Mouse (Mus musculus) MEL (cell line): ENCODE results near the gene Gm13199. TPM values are rescaled to one million over a fixed set of nuclear protein-coding genes. Genes with fewer than 3 reads are reported as not detected.

Experiments used
- DNase-seq: peaks from one replicate; pipeline ENCODE4 v3.0.0; 2011; ENCODE audit warnings: low read depth, low spot score
- H3K27ac ChIP-seq: 2 replicates; pipeline ENCODE4 v1.5.1; 2012; ENCODE audit warnings: low read depth, mild to moderate bottlenecking, control low read depth, low read length, moderate library complexity; ENCODE audit not compliant: control insufficient read depth
- H3K27me3 ChIP-seq, 2 experiments: fragments of 150-350 bp in 1 of 2; sonication (generic) in 1 of 2; 2 replicates each; pipeline ENCODE4 v1.6.1; 2012; ENCODE audit warnings: low read length in 2 of 2, mild to moderate bottlenecking in 2 of 2, improper control_type of control experiment in 1 of 2, moderate library complexity in 1 of 2; ENCODE audit not compliant: insufficient read depth in 2 of 2, control insufficient read depth in 1 of 2
- H3K36me3 ChIP-seq, 2 experiments: 2 replicates each; pipeline ENCODE4 v1.6.1; 2012 to 2014; ENCODE audit warnings: low read length in 2 of 2, improper control_type of control experiment in 1 of 2, inconsistent platforms in 1 of 2, mild to moderate bottlenecking in 1 of 2; ENCODE audit not compliant: insufficient read depth in 2 of 2, control insufficient read depth in 1 of 2
- H3K4me1 ChIP-seq, 2 experiments: fragments of 150-350 bp in 1 of 2; sonication (generic) in 1 of 2; 2 replicates each; pipeline ENCODE4 v1.6.1; 2012; ENCODE audit warnings: low read length in 2 of 2, improper control_type of control experiment in 1 of 2, mild to moderate bottlenecking in 1 of 2; ENCODE audit not compliant: insufficient read depth in 2 of 2, control insufficient read depth in 1 of 2
- H3K4me3 ChIP-seq, 2 experiments: fragments of 150-350 bp in 1 of 2; sonication (generic) in 1 of 2; 2 replicates each; pipeline ENCODE4 v1.5.1; 2012; ENCODE audit warnings: low read depth in 2 of 2, low read length in 2 of 2, mild to moderate bottlenecking in 2 of 2, moderate library complexity in 2 of 2, control low read depth in 1 of 2, improper control_type of control experiment in 1 of 2; ENCODE audit not compliant: control insufficient read depth in 1 of 2, insufficient read depth in 1 of 2
- H3K79me2 ChIP-seq: 2 replicates; pipeline ENCODE4 v1.6.1; 2012; ENCODE audit warnings: mild to moderate bottlenecking, low read length, moderate library complexity; ENCODE audit not compliant: control insufficient read depth, poor library complexity, insufficient read depth
- H3K9ac ChIP-seq: 2 replicates; pipeline ENCODE4 v1.6.1; 2012; ENCODE audit warnings: low read depth, mild to moderate bottlenecking, control low read depth, low read length, moderate library complexity; ENCODE audit not compliant: control insufficient read depth, poor library complexity, severe bottlenecking
- H3K9me3 ChIP-seq: fragments of 150-350 bp; sonication (generic); replicated peaks from 2 replicates; pipeline ENCODE4 v1.6.1; 2012; ENCODE audit warnings: mild to moderate bottlenecking, low read length, improper control_type of control experiment, moderate library complexity; ENCODE audit not compliant: insufficient read depth
- BHLHE40 ChIP-seq: IDR thresholded peaks from 2 replicates; pipeline ENCODE4 v1.6.1; 2012; ENCODE audit warnings: low read depth, mild to moderate bottlenecking, inconsistent platforms, low read length, improper control_type of control experiment, borderline replicate concordance
- CHD1 ChIP-seq: IDR thresholded peaks from 2 replicates; pipeline ENCODE4 v1.6.1; 2012; ENCODE audit warnings: low read depth, mild to moderate bottlenecking, inconsistent platforms, low read length, improper control_type of control experiment
- ELF1 ChIP-seq: IDR thresholded peaks from 2 replicates; pipeline ENCODE4 v1.6.1; 2014; ENCODE audit warnings: low read depth, mild to moderate bottlenecking, inconsistent platforms, low read length, improper control_type of control experiment, moderate library complexity
- GATA1 ChIP-seq: IDR thresholded peaks from 2 replicates; pipeline ENCODE4 v1.6.1; 2011; ENCODE audit warnings: low read depth, low read length, improper control_type of control experiment
- KAT2A ChIP-seq: conservative IDR thresholded peaks from 2 replicates; pipeline ENCODE4 v1.6.1; 2012; ENCODE audit warnings: low read depth, low read length, improper control_type of control experiment, inconsistent platforms
- MEF2A ChIP-seq: IDR thresholded peaks from 2 replicates; pipeline ENCODE4 v1.6.1; 2014; ENCODE audit warnings: low read depth, mild to moderate bottlenecking, inconsistent platforms, low read length, improper control_type of control experiment; ENCODE audit not compliant: poor library complexity, insufficient replicate concordance, severe bottlenecking; ENCODE audit errors: extremely low read depth
- MXI1 ChIP-seq: IDR thresholded peaks from 2 replicates; pipeline ENCODE4 v1.6.1; 2011; ENCODE audit warnings: mild to moderate bottlenecking, low read depth, low read length, improper control_type of control experiment
- MYB ChIP-seq: IDR thresholded peaks from 2 replicates; pipeline ENCODE4 v1.6.1; 2011; ENCODE audit warnings: mild to moderate bottlenecking, low read depth, low read length, improper control_type of control experiment
- MYC ChIP-seq: IDR thresholded peaks from 2 replicates; pipeline ENCODE4 v1.6.1; 2011; ENCODE audit warnings: low read depth, mild to moderate bottlenecking, low read length, improper control_type of control experiment, moderate library complexity
- NELFE ChIP-seq: IDR thresholded peaks from 2 replicates; pipeline ENCODE4 v1.6.1; 2011; ENCODE audit warnings: low read depth, low read length, improper control_type of control experiment
- POLR2A ChIP-seq, 2 experiments: IDR thresholded peaks; 2 replicates each; pipeline ENCODE4 v1.6.1; 2011 to 2012; ENCODE audit warnings: low read length in 2 of 2, mild to moderate bottlenecking in 2 of 2, control low read depth in 1 of 2, improper control_type of control experiment in 1 of 2, low read depth in 1 of 2, moderate library complexity in 1 of 2; ENCODE audit not compliant: control insufficient read depth in 1 of 2, insufficient read depth in 1 of 2, poor library complexity in 1 of 2
- POLR2AphosphoS2 ChIP-seq: IDR thresholded peaks from 2 replicates; pipeline ENCODE4 v1.6.1; 2011; ENCODE audit warnings: low read length, improper control_type of control experiment
- RAD21 ChIP-seq: IDR thresholded peaks from 2 replicates; pipeline ENCODE4 v1.6.1; 2011; ENCODE audit warnings: mild to moderate bottlenecking, low read depth, low read length, improper control_type of control experiment
- RCOR1 ChIP-seq: IDR thresholded peaks from 2 replicates; pipeline ENCODE4 v1.6.1; 2012; ENCODE audit warnings: low read depth, mild to moderate bottlenecking, inconsistent platforms, low read length, improper control_type of control experiment
- TBP ChIP-seq: IDR thresholded peaks from 2 replicates; pipeline ENCODE4 v1.8.0; 2011; ENCODE audit warnings: low read depth, low read length, improper control_type of control experiment
- USF1 ChIP-seq: IDR thresholded peaks from 2 replicates; pipeline ENCODE4 v1.6.1; 2014; ENCODE audit warnings: low read depth, mild to moderate bottlenecking, inconsistent platforms, low read length, improper control_type of control experiment, moderate library complexity
- USF2 ChIP-seq, 2 experiments: IDR thresholded peaks; 2 replicates each; pipeline ENCODE4 v1.6.1; 2011 to 2012; ENCODE audit warnings: improper control_type of control experiment in 2 of 2, low read length in 2 of 2, borderline replicate concordance in 1 of 2, inconsistent platforms in 1 of 2, low read depth in 1 of 2, mild to moderate bottlenecking in 1 of 2; ENCODE audit not compliant: insufficient read depth in 1 of 2
- ZC3H11A ChIP-seq: IDR thresholded peaks from 2 replicates; pipeline ENCODE4 v1.6.1; 2012; ENCODE audit warnings: low read depth, mild to moderate bottlenecking, inconsistent platforms, low read length, improper control_type of control experiment
- ZKSCAN1 ChIP-seq: IDR thresholded peaks from 2 replicates; pipeline ENCODE4 v1.6.1; 2012; ENCODE audit warnings: low read depth, mild to moderate bottlenecking, inconsistent platforms, low read length, improper control_type of control experiment, moderate library complexity
- ZMIZ1 ChIP-seq: IDR thresholded peaks from 2 replicates; pipeline ENCODE4 v1.6.1; 2012; ENCODE audit warnings: low read depth, mild to moderate bottlenecking, inconsistent platforms, low read length, improper control_type of control experiment, moderate library complexity
- ZNF384 ChIP-seq: IDR thresholded peaks from 2 replicates; pipeline ENCODE4 v1.6.1; 2012; ENCODE audit warnings: low read depth, mild to moderate bottlenecking, inconsistent platforms, low read length, improper control_type of control experiment
- polyA plus RNA-seq, 2 experiments: library from polyadenylated mRNA; stranded (reverse) in 1 of 2; unstranded in 1 of 2; fragments of >175 nt in 1 of 2; fragments of >200 nt in 1 of 2; gene quantifications; 2 replicates each; pipeline versions ENCODE4 v1.2.1 to v1.2.4; 2012; ENCODE audit warnings: low replicate concordance in 2 of 2, low read depth in 1 of 2; ENCODE audit not compliant: insufficient read length in 2 of 2, insufficient read depth in 1 of 2, missing spikeins in 1 of 2
- total RNA-seq: library from RNA; depleted of rRNA; stranded (reverse); fragments of 300-350 nt; gene quantifications from 2 replicates; pipeline ENCODE4 v1.2.3, GENCODE M21; 2012

The Gm13199 gene
- total and polyA plus RNA-seq, 3 experiments, result 0.35 to 4.8 TPM; not detected in 1

GRCm38 (mm10) chr2:5894296-5894695 is 31.6 kb upstream of the Gm13199 start:
- H3K9me3 ChIP-seq, result no peaks in the 10 kb centered on the region
- H3K4me3 ChIP-seq, result peak overlapping the region; percentile 65 to 94
- H3K79me2 ChIP-seq, result peaks cover 11% of the 10 kb centered on the region
- 0 out of 2 replicates have a peak overlapping the region, but pooled peaks have one; percentile 5 for H3K27ac ChIP-seq
- H3K9ac ChIP-seq, result peak overlapping the region; percentile 80
- H3K36me3 ChIP-seq, result peaks cover 4 to 14% of the 10 kb centered on the region in 2 experiments
- TF ChIP-seq USF2 (IDR thresholded peaks at IDR 0.05; ENCODE audit: borderline replicate concordance in 1 of 2, insufficient read depth in 1 of 2, low read depth in 1 of 2, low read length in 2 of 2) (no peak), MXI1 (peak; percentile 25; the same call in 1 of the 2 replicates), MYC (0 out of 2 replicates have a peak, but pooled peaks have one; percentile 32), POLR2AphosphoS2 (no peak)
- peak; percentile 62 for DNase-seq
- H3K4me1 ChIP-seq, result peaks cover 0 to 9% of the 10 kb centered on the region in 2 experiments; a peak in 2 of 4 replicates
- H3K27me3 ChIP-seq, result no peaks in the 10 kb centered on the region

- Histone ChIP-seq H3K4me1 (peaks cover 0 to 13% of the 10 kb centered on the region in 2 experiments; a peak in 2 of 4 replicates), H3K36me3 (peaks cover 16 to 18% of the 10 kb centered on the region in 2 experiments), H3K9me3 (no peaks in the 10 kb centered on the region), H3K27ac (no peak overlapping the region), H3K79me2 (peaks cover 5% of the 10 kb centered on the region; the same call in 1 of the 2 replicates), H3K9ac (no peak overlapping the region), H3K4me3 (no peak overlapping the region), H3K27me3 (no peaks in the 10 kb centered on the region)
- TF ChIP-seq ZMIZ1 (no peak), RCOR1 (no peak), ZC3H11A (no peak), CHD1 (no peak), ELF1 (no peak), KAT2A (no peak), BHLHE40 (no peak), MYC (no peak), GATA1 (no peak), ZKSCAN1 (no peak), MXI1 (no peak), NELFE (no peak), ZNF384 (no peak), MEF2A (no peak), RAD21 (no peak), USF1 (no peak), POLR2A (IDR thresholded peaks at IDR 0.05; ENCODE audit: control insufficient read depth in 1 of 2, insufficient read depth in 1 of 2, low read depth in 1 of 2, low read length in 2 of 2, poor library complexity in 1 of 2) (no peak), TBP (no peak), MYB (no peak)
- DNase-seq, result no peak
These were observed 26.7 kb upstream of the Gm13199 start for GRCm38 (mm10) chr2:5889412-5889811.
